Mouse (Mus musculus): ENCODE results near the gene Chmp6. TPM values are rescaled to one million over a fixed set of nuclear protein-coding genes. Genes with fewer than 3 reads are reported as not detected.

Chmp6 gene
- polyA plus RNA-seq, 2 experiments = 15.2 to 25.2 TPM

- H3K9me3 ChIP-seq (ENCODE audit: control insufficient read depth, low read length) = no peaks in the 10 kb centered on the region
- H3K4me2 ChIP-seq (ENCODE audit: low read depth) = no peak overlapping the region
- no peak for ATAC-seq (ENCODE audit: insufficient read depth)
- H3K9ac ChIP-seq (replicated peaks) = no peak overlapping the region
- no peak overlapping the region for H3K27ac ChIP-seq
- no peaks in the 10 kb centered on the region for H3K36me3 ChIP-seq (replicated peaks; ENCODE audit: control insufficient read depth, insufficient read depth, low read depth)
- H3K4me1 ChIP-seq (replicated peaks; ENCODE audit: control insufficient read depth in 2 of 2, insufficient read depth in 2 of 2, low read length in 1 of 2) = no peaks in the 10 kb centered on the region; a peak in 1 of 4 replicates
- H3K27me3 ChIP-seq (ENCODE audit: control insufficient read depth, insufficient read depth, low read length) = no peaks in the 10 kb centered on the region
- no peak for DNase-seq (ENCODE audit: low read depth in 3 of 3, low spot score in 3 of 3)
- WGBS (ENCODE audit: insufficient replicate concordance) = 56% methylated on average over 5 of the region's 5 CpGs
- TF ChIP-seq CTCF (IDR thresholded peaks at IDR 0.05; ENCODE audit: low read depth) = no peak
- no peak for TF ChIP-seq EP300 (IDR thresholded peaks at IDR 0.05; ENCODE audit: low read depth)
- H3K4me3 ChIP-seq (ENCODE audit: insufficient read depth in 1 of 2, low read depth in 2 of 2, low read length in 2 of 2) = no peak overlapping the region
Measured at GRCm38 (mm10) chr11:119926762-119927161, 13.5 kb downstream of the Chmp6 start.

- H3K36me3 ChIP-seq (replicated peaks; ENCODE audit: control insufficient read depth, insufficient read depth, low read depth) = no peaks in the 10 kb centered on the region
- H3K9me3 ChIP-seq (ENCODE audit: control insufficient read depth, low read length) = no peaks in the 10 kb centered on the region
- TF ChIP-seq EP300 (IDR thresholded peaks at IDR 0.05; ENCODE audit: low read depth) (no peak), CTCF (IDR thresholded peaks at IDR 0.05; ENCODE audit: low read depth) (no peak)
- H3K27ac ChIP-seq = no peak overlapping the region
- H3K27me3 ChIP-seq (ENCODE audit: control insufficient read depth, insufficient read depth, low read length) = no peaks in the 10 kb centered on the region
- H3K4me2 ChIP-seq (ENCODE audit: low read depth) = peak overlapping the region; percentile 48
- no peak overlapping the region for H3K9ac ChIP-seq (replicated peaks)
- no peak for DNase-seq (ENCODE audit: low read depth in 3 of 3, low spot score in 3 of 3)
- H3K4me3 ChIP-seq (ENCODE audit: insufficient read depth in 1 of 2, low read depth in 2 of 2, low read length in 2 of 2) = 0 out of 4 replicates have a peak overlapping the region, but pooled peaks of 1 of the 2 experiments have one; percentile 6
- no peaks in the 10 kb centered on the region; a peak in 1 of 4 replicates for H3K4me1 ChIP-seq (replicated peaks; ENCODE audit: control insufficient read depth in 2 of 2, insufficient read depth in 2 of 2, low read length in 1 of 2)
- WGBS (ENCODE audit: insufficient replicate concordance) = 8% methylated on average over 16 of the region's 16 CpGs
- ATAC-seq (ENCODE audit: insufficient read depth) = peak; percentile 45
Measured at GRCm38 (mm10) chr11:119928023-119928681, 14.9 kb downstream of the Chmp6 start.

GRCm38 (mm10) chr11:119929603-119930265 lies 16.5 kb downstream of the Chmp6 start:
- TF ChIP-seq CTCF (IDR thresholded peaks at IDR 0.05; ENCODE audit: low read depth) (no peak), EP300 (IDR thresholded peaks at IDR 0.05; ENCODE audit: low read depth) (no peak)
- H3K4me1 ChIP-seq (replicated peaks; ENCODE audit: control insufficient read depth in 2 of 2, insufficient read depth in 2 of 2, low read length in 1 of 2) = no peaks in the 10 kb centered on the region; a peak in 1 of 4 replicates
- H3K27ac ChIP-seq = no peak overlapping the region
- ATAC-seq (ENCODE audit: insufficient read depth) (no peak), DNase-seq (ENCODE audit: low read depth in 3 of 3, low spot score in 3 of 3) (no peak)
- H3K4me3 ChIP-seq (ENCODE audit: insufficient read depth in 1 of 2, low read depth in 2 of 2, low read length in 2 of 2) = no peak overlapping the region
- H3K36me3 ChIP-seq (replicated peaks; ENCODE audit: control insufficient read depth, insufficient read depth, low read depth) = no peaks in the 10 kb centered on the region
- WGBS (ENCODE audit: insufficient replicate concordance) = 47% methylated on average over 6 of the region's 6 CpGs
- H3K4me2 ChIP-seq (ENCODE audit: low read depth) = no peak overlapping the region
- no peak overlapping the region for H3K9ac ChIP-seq (replicated peaks)
- no peaks in the 10 kb centered on the region for H3K27me3 ChIP-seq (ENCODE audit: control insufficient read depth, insufficient read depth, low read length)
- H3K9me3 ChIP-seq (ENCODE audit: control insufficient read depth, low read length) = no peaks in the 10 kb centered on the region

GRCm38 (mm10) chr11:119931809-119932208 lies 18.6 kb downstream of the Chmp6 start:
- Histone ChIP-seq H3K4me2 (ENCODE audit: low read depth) (no peak overlapping the region), H3K36me3 (replicated peaks; ENCODE audit: control insufficient read depth, insufficient read depth, low read depth) (no peaks in the 10 kb centered on the region), H3K27ac (no peak overlapping the region), H3K9me3 (ENCODE audit: control insufficient read depth, low read length) (no peaks in the 10 kb centered on the region), H3K27me3 (ENCODE audit: control insufficient read depth, insufficient read depth, low read length) (no peaks in the 10 kb centered on the region), H3K4me1 (replicated peaks; ENCODE audit: control insufficient read depth in 2 of 2, insufficient read depth in 2 of 2, low read length in 1 of 2) (peaks cover 0 to 2% of the 10 kb centered on the region in 2 experiments; a peak in 2 of 4 replicates), H3K9ac (replicated peaks) (no peak overlapping the region), H3K4me3 (ENCODE audit: insufficient read depth in 1 of 2, low read depth in 2 of 2, low read length in 2 of 2) (no peak overlapping the region)
- WGBS (ENCODE audit: insufficient replicate concordance) = 43% methylated on average over 10 of the region's 10 CpGs
- TF ChIP-seq EP300 (IDR thresholded peaks at IDR 0.05; ENCODE audit: low read depth) (no peak), CTCF (IDR thresholded peaks at IDR 0.05; ENCODE audit: low read depth) (no peak)
- ATAC-seq (ENCODE audit: insufficient read depth) (no peak), DNase-seq (ENCODE audit: low read depth in 3 of 3, low spot score in 3 of 3) (no peak)

GRCm38 (mm10) chr11:119933142-119933541 lies 19.9 kb downstream of the Chmp6 start:
- WGBS (ENCODE audit: insufficient replicate concordance) = 55% methylated on average over 4 of the region's 4 CpGs
- TF ChIP-seq CTCF (IDR thresholded peaks at IDR 0.05; ENCODE audit: low read depth) (no peak), EP300 (IDR thresholded peaks at IDR 0.05; ENCODE audit: low read depth) (no peak)
- Histone ChIP-seq H3K9ac (replicated peaks) (no peak overlapping the region), H3K36me3 (replicated peaks; ENCODE audit: control insufficient read depth, insufficient read depth, low read depth) (no peaks in the 10 kb centered on the region), H3K4me1 (replicated peaks; ENCODE audit: control insufficient read depth in 2 of 2, insufficient read depth in 2 of 2, low read length in 1 of 2) (peaks cover 0 to 6% of the 10 kb centered on the region in 2 experiments; a peak in 3 of 4 replicates), H3K4me3 (ENCODE audit: insufficient read depth in 1 of 2, low read depth in 2 of 2, low read length in 2 of 2) (no peak overlapping the region), H3K4me2 (ENCODE audit: low read depth) (no peak overlapping the region), H3K9me3 (ENCODE audit: control insufficient read depth, low read length) (no peaks in the 10 kb centered on the region), H3K27me3 (ENCODE audit: control insufficient read depth, insufficient read depth, low read length) (no peaks in the 10 kb centered on the region), H3K27ac (no peak overlapping the region)
- DNase-seq (ENCODE audit: low read depth in 3 of 3, low spot score in 3 of 3) (no peak), ATAC-seq (ENCODE audit: insufficient read depth) (no peak)

Measured in liver, embryonic 14.5 days (tissue).